Comparison of ENCODE assay signal across 11 mouse cellular contexts in the genomic region with DNA sequence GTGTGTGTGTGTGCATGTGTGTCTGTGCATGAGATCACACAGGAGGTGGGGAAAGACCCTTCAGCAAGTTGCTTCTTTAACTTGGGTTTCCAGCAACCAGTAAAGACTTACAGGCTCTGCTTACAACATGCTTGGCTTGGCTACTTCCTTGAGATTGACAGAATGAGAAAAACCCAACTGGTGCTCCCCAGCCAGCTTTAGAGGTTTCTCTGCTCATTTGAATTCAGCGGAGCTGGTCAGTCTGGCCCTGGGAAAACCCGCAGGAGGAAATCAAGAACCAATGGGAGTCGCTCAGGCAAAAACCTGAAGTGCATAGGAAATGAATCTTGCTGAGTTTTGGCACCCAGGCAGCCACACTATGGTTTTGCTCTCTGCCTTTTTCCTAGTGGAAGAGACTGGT.
DNase-seq lines count a peak whose midpoint lies in the region.
"Had no signal": no experiment of that assay in that cellular context is flagged by ENCODE, and none has a peak within 500 bp of the region (broad histone marks: within the 10 kb centered on the region; RNA-seq: fewer than 3 reads in every experiment).

No protein-coding gene starts in this region.

- DNase-seq in embryo, embryonic 10.5 days (ENCODE audit: low spot score): peak; percentile 18
- no peak for DNase-seq in embryo, embryonic 11 days
- peak; percentile 75 to 80 for DNase-seq in right cerebral cortex, postnatal 10 days (ENCODE audit: low spot score in 2 of 2)
- no peak for DNase-seq in right cerebral cortex, postnatal 14 days
- DNase-seq in layer of hippocampus, adult 8-10 months (ENCODE audit: low spot score in 2 of 2): peak; percentile 26 to 33
- DNase-seq in urinary bladder, postnatal 10 days (ENCODE audit: low spot score): no peak
- DNase-seq in adrenal gland, postnatal 36 days: no peak
- no peak for DNase-seq in lung, postnatal 36 days
- DNase-seq: B cell, adult 2 months; cerebellum, adult 11 months; kidney, adult 18-20 months had no signal

Comparison
In these comparisons a context has a peak if more than half of its experiments do, and no peak if none do; other contexts are left out.
1. DNase-seq: peak in embryo, embryonic 10.5 days (single experiment), right cerebral cortex, postnatal 10 days (2 of 2) and layer of hippocampus, adult 8-10 months (2 of 2); none in embryo, embryonic 11 days (single experiment), right cerebral cortex, postnatal 14 days (single experiment), urinary bladder, postnatal 10 days (single experiment), adrenal gland, postnatal 36 days (0 of 2) and lung, postnatal 36 days (single experiment).